Mouse (Mus musculus) adrenal gland, adult 2 months (tissue): ENCODE data around the gene Tnfsf15. TPM values are rescaled to one million over a fixed set of nuclear protein-coding genes. Genes with fewer than 3 reads are reported as not detected.

Source experiments
- DNase-seq: peaks from one replicate; pipeline ENCODE4 v3.0.0; 2021
- polyA plus RNA-seq: library from polyadenylated mRNA; depleted of rRNA; stranded (reverse); fragments of >200 nt; gene quantifications from 2 replicates; pipeline ENCODE4 v1.2.3, GENCODE M21; 2012
- total RNA-seq, 2 experiments: library from RNA; stranded (reverse); gene quantifications; 2 replicates each; pipeline ENCODE4 v1.2.3; 2021

Tnfsf15 gene
- total and polyA plus RNA-seq, 3 experiments = 0.32 to 0.79 TPM; not detected in 1

DNA sequence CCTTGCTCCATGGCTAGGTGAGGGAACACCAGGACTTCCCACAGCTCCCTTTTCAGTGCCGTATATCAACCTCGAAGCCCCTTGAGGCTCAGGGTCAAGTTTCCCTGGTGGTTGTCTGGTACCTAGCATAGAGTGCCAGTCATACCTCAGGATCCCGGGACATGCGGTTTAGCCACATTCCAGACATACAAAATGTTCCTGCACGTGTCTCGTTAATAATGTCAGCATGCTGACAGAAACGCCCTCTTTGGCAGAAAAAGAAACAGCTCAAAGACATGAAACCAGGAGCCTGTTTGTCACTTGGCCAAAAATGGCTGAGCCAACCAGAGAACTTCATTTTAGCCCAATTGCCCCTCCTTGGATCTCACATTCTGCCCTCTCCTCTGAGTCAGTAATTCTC is 2.8 kb downstream of the Tnfsf15 start:
- DNase-seq = no peak

DNA sequence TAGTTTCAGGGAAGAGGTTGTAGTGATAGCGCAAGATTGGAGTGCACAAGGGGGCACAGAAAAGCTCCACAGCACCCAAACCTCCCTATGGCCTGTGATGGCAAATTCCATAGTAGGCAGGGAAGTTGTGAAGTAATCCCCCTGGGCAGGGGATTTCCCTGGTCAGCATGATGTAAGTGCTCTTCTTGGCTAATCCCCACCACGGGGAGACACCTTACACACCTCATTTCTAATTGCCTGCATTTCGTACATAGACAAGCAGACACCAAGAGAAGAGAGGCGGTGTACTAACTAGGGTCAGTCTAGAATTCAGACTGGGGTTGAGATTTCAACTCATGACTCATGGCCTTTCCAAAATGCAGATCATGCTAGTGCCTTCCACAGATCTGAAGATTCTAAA is 4.2 kb downstream of the Tnfsf15 start:
- no peak for DNase-seq

DNA sequence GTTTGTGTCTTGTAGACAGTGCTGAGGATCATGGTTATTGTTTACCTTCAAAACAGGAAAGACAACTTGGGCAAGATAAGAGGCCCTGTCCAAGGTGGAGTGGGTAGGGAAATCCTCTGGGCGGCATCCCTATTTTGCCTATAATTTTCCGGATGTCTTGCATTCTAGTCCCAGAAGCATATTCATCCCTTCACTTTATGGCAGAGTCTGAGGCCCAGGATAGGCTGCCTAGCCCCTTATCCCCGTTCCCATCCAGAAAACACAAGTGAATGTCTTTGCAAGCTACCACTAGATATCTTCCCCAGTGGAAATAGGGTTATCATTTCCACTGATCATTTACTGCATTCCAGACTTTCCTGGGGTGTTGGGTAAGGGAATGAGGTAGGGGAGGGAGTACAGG is 4.9 kb downstream of the Tnfsf15 start:
- no peak for DNase-seq

DNA sequence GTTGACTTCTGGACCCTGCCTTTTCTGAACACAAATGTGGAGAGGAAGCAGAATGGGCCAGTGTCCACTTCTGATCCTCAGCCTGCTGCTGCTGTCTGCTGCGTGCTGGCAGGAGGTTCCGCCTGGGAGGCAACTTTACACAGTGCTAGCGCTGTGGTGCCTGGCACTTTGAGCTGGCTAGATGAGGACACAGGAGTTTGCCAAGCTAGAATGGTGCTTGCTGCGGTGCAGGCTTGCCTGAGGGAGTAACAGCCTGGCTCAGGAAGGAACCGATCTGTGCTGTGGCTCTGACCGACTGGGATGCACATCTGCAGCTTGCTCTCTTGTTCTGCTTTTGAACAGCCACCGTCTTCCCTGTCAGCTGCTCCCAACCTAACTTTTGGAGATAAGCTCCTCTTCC is 5.4 kb downstream of the Tnfsf15 start:
- peak; percentile 46 for DNase-seq

DNA sequence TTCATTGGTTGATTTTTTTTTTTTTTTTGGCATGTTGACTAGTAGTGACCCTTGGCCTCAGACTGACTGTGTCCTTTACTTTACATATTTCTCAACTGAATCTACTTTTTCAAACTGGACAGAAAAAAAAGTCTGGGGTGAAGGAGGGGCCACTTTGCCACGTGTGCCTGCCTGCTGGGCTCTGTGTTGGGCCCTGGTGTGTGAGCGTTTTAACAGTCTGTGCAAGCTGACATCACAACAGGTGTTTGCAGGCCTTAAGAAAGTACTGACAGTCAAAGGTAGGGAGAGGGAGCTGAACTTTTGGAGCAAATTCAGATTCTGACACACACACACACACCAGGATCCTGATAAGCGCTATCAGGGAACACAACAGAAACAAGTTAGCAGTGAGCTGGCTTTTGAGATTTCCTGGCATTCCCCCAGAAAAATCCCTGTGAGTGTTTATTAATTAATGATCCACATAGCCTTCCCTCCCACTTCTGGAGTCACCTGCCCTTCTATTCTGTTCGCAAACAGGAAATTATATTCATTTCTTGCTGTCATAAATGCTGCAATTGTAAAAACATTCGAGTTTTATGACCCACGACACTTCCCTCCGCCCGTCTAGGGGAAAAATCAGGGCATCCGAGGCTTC is 6.4 kb downstream of the Tnfsf15 start:
- no peak for DNase-seq

DNA sequence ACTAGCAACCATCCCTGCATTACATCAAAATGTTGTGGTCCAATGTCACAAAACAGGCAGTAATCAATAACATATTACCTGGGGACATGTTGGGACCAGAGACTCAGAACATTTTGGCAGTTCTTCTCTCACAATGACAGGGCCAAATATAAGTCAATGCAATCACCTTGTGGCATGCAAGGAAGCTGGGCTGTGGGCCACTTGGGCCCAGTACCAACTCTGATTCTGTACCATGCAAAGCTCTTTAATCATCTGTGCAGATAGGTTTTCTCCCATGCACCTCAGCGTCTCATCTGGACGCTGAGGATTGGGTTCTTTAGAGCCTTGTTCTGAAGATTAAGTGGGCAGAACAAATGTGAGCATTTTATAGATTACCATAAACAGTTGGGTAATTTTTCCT is 13.6 kb downstream of the Tnfsf15 start:
- DNase-seq = no peak

DNA sequence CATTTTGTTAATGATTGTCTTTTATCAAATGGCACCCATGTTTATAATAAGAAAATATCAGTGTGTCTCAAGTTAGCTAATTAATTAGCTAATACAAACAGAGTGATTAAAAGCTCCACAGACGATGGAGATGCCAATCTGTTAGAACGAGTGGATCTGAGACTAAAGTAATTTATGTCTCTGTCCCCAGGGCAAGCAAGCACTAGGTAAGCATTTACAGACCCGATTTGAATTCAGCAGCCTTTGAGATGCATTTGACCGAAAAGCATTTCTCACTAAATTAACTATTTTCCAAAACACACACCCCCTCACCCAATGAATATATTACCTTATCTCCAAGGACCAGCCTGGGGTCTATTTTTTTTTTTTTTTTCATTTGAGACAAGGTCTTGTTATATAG is 18.2 kb downstream of the Tnfsf15 start:
- no peak for DNase-seq

DNA sequence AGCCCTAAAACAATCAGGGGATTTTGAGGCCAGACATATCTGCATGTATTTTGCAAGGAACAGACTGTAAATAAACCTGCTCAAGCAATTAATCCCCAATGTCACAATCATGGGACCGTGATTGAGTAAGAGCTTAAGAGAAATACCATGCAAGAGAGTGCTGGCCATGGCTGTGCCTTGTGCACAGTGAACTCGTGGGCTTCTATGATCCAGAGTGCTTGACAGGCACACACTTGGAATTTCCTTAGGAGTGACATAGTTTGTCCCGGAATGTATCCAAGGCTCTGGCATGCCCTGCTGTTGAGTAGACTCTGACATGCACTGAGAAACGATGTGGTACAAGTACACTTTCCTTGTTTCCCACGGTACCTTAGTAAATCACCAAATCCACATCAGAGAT is 18.9 kb downstream of the Tnfsf15 start:
- peak; percentile 60 for DNase-seq

DNA sequence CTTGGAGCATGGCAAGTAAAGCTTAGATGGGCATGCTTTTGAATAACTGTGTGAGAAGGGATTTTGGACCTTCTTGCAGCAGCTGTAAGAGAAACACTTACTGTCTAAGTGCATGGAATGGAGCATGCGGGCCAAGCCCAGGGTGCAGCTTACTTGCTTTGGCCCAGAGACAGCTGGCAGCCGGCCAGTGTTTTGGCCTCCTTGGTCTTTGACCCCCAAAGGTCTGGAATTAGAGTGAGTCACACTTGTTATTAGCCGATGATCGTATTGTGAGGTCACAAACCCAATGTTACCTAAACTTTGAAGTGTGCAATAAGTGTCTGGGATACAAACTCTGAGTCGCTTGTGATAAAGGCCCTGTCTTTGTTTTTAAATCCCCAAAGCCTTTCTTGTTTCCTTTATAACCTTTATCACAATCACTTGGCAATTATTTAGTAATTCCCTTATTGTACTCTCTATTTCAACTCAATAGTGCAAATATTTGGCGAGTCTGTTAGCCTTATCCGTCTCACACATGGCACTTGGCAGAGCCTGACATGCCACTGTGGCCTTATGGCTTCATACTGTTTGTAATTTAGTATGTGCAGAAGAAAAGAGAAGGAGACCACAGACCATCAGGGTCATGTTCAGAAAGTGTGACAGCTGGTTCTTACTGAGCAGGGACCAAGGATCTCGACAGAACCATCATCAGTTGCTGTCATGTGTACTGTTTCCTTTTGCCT is 26.8 kb downstream of the Tnfsf15 start:
- peak; percentile 94 for DNase-seq

DNA sequence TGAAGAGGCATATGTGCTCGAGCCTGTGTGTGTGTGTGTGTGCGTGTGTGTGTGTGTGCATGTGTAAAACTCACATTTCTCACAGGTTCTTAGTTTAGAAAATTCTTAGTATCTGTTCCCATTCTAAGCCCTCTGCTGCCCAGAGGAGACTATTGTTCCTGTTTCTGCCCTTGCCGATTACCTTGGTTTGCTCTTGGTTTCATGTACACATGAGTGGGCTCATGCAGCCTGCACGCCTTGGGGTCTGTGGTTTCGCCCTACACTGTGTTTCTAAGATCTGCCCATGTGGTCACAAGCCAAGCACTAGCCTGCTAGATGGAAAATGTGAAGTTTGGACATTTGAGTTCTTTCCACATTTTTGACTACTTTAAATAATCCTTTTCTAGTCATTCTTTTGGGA is 33.0 kb downstream of the Tnfsf15 start:
- no peak for DNase-seq

DNA sequence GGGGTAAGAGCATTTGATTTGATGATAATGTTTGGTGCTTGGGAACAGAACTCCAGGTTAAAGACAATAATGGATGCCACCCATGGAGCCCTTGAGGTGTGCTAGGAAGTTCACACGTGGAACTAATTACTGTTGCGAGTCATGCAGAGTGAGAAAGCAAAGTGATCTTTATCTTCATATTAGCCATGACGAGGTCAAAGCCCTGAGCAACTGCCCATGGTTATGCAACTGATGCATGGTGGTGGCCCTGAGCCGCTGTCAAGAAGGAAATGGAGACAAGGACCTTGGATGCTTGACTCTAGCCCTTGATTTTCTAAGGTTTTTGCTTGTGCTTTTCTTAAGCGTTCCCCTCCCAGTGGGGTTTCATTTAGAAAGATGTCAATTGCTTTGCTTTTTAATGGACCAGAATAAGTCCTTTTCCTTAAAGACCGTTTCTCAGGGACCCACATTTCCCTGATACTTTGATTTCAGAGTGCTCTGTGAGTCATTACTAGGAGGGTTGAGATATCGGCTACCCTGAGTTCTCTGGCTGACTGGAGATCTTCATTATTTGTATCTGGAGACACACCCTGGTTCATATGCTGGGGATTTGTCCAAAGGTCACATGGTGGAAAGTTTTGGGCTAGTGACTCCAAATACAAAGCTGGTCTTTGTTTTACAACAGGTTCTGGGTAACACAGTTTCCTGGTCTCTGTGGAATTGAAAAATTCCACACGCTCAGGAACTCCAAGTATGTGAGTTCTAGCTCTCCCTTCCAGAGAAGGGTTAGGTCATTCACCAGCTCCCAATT is 34.3 kb downstream of the Tnfsf15 start:
- DNase-seq = peak; percentile 75

DNA sequence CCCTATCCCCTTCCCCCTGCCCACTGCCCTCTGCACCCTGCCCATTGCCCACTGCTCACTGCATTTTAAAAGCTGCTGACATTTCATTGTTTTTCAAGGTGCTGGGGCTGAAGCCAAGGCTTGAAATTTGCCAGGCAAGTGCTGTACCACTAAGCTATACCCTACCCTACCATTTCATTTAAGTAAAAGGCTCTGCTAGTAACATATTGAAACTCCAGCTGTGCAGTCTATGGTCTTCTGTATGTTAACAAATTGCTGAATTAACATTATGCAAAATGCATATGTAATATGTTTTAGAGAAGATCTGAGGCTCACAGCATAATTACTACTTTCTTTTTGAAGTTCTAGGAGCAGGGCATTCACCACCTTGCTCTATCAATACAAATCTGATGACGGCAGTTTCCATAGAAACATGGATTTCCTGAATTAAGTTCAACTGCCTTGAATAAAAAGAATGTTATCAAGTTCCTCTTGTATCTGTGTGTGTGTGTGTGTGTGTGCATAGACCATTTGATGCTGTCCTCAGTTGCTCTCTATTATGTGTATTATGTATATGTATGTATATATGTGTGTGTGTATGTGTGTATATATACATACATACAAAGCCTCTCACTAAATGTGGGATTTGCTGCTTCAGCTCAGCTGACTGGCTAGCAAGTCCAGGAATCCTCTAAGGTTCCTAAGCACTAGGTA is 38.5 kb downstream of the Tnfsf15 start:
- DNase-seq = no peak

DNA sequence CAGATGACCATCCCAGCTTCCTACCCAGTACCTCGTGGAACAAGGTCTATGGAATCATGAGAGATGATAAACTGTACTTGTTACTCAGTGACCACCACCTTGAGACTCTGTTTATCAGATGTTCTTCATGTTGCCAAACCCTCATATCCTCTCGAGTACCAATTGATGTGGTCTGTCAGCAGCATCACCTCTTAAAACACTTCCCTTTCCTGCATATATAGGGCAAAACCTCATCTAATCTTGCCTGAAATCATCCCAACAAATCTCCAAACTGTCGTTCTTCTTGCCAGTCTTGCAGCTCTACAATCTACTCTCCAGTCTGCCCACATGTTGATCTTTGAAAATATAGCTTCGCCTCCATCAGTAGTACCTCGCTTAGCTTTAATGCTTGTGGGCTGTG is 40.7 kb downstream of the Tnfsf15 start:
- no peak for DNase-seq

DNA sequence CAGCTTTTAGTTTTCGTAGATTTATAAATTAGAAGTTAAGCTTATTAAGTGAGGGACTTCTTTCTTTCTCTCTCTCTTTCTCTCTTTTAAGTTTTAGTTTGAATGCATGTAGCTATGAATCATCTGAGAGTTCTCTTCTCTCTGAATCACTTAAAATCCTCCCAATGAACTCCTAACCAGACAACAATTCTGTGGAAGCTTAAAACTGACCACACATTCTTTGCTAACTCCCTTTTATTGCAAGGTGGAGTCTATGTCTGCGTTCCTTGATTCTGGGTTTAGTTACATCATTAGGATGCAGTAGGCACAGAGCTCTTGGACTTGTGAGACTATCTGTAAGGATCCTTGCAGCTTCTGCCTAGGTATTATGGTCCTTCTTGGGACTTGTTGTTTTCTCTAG is 41.2 kb downstream of the Tnfsf15 start:
- no peak for DNase-seq

DNA sequence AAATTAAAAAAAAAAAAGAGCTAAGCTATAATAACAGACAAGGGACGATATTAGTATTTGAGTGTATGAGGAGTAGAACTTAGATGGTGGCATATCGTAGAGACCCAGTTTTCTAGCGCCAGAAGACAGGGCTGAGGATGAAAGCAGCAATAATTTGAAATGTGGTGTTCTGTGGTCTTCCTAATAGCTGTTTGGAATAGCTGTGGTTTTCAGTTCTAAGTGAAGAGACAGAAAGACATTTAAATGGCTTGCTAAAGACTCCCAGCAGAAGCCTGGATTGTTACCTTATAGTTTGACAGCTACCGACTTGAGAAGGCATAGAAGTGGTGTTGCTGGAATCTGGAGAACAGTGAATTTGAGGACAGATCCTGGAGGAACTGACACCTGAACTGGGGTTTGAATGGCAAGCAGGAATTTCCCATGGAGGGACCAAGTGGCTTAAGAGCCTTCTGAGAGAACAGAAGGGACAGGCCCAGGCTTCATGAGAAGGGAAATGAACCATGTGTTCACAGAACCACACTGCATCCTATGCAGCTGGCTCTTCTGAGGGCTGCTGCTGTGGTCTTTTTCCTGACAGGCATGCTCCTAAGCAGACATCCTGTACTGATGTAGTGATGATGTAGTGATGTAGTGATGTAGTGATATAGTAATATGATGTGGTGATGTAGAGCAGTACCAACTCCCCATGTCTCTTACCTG is 42.8 kb downstream of the Tnfsf15 start:
- DNase-seq = no peak

DNA sequence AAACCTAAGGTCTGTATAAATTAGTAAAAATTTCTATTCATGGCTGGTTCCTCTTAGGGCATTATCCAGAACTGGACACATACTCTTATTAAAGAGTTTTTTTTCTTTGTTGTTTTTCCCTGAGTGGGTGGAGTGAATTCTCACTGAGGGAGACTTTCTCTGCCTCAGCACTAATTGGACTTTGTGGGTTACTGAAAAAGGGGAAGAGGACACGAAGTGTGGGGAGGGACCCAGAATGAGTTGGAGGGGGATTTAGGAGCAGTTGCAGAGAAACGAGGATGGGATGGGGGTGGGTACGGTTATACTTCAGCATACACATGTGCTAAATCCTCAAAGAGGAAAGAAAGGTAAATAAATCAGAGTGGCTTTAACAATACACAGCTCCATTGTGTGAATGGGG is 45.2 kb downstream of the Tnfsf15 start:
- no peak for DNase-seq

DNA sequence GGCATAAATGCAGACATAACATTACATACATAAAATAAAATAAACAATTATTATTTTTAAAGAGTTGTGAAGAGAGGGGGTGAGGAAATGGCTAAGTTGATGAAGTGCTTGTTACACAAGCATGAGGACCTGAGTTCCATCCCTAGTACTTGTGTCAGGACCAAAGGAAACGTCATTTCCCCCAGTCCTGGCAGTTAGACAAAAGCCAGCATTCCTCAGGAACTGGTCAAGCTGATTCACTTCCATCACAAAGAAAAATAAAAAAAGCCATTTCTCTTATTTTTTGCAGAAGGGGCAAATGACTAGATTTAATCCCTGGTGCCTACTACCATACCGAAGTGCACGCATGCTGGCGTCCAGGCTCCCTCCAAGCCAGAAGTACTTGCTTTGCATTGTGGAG is 48.0 kb downstream of the Tnfsf15 start:
- DNase-seq = no peak

DNA sequence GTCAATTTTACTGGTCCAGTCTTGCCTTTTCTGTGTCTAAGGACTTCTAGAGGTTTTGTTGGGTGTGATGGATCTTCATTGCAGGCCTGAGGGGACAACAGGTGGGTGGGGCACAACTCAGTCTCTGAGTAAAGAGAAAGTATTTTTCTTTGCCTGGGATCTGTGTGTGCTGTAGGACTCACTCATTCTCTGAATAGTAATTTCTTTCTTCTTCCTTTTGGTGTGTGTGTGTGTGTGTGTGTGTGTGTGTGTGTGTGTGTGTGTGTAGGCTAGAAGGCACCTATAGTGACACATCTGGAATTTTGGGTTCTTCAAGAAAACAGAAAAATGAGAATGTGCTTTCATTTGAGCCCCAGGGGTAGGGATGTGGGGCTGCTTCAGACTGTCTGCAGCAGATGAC is 52.6 kb downstream of the Tnfsf15 start:
- DNase-seq = no peak

DNA sequence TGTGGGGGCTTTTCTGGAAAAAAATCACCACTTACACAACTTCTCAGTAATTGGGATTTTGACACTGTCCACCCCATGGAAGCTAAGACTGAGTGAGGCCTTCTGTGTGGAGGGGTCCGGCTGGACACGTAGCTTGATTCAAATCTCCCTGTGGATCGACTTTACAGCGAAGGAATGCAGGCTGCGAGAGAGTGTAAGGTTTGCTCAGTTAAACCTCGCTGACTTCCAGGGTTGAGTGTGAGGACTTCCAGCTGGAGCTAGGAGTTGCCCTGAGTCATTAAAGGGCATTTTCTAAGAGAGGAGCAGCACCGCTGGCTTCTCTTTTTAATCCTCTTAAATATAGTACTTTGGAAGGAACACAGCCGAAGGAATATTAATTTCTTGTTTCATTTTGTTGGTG is 57.5 kb downstream of the Tnfsf15 start:
- DNase-seq = no peak

DNA sequence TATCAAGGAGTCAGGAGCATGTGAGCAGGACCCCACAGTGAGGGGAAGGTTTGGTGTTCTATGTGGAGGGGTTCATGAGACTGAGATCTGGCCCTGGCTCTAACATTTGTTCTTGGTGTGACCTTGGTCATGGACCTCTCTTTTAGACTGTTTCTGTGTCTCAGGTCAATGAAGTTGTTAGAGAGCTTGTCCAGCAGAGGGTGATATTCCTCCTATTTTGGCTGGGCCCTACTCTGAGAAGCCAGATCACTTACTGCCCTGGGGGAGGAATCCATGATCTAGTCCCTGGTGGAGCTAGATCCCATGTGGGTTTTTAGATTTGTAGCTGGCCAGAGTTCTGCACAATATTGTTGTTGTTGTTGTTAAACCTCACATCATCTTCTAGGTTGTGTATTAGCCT is 58.8 kb downstream of the Tnfsf15 start:
- peak; percentile 50 for DNase-seq

DNA sequence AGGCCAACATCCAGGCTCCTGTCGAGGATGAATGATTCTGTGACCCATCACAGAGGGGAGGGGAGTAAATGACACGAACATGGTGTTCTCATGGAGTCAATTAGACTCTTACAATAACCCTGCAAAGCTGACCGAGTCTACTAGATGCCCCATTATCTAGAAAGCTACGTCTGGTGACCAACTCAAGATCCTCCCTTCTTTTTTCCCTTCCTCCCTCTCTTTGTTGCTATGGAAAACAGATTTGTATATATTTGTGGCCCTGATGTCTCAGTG is 59.7 kb downstream of the Tnfsf15 start:
- no peak for DNase-seq
